Mouse (Mus musculus): ENCODE measurements at regions not wholly inside any gene's neighbourhood (a gene's known extent, or its start where the extent isn't known, plus 50 kb on each side); places are given as distances from the start of the nearest gene placed in this dataset.

GRCm38 (mm10) chr11:16627294-16628085 is 119.2 kb upstream of the Sec61g start:
- TF ChIP-seq CTCF (IDR thresholded peaks at IDR 0.05) (no peak), POLR2A (IDR thresholded peaks at IDR 0.05; ENCODE audit: insufficient read depth, low read depth, low read length) (no peak)

Data from heart, adult 2 months (tissue).